In genomic region chr13:95221882-95222568, GRCm38 (mm10) we compare ENCODE assay signal across 9 mouse cellular contexts. TPM values are rescaled to one million over a fixed set of nuclear protein-coding genes. Genes with fewer than 3 reads are reported as not detected.
DNase-seq lines count a peak whose midpoint lies in the region; ATAC-seq lines count a peak whose summit lies in the region.
"Had no signal": no experiment of that assay in that cellular context is flagged by ENCODE, and none has a peak within 500 bp of the region (broad histone marks: within the 10 kb centered on the region; RNA-seq: fewer than 3 reads in every experiment).

No protein-coding gene starts in this region.

- no peak for DNase-seq in heart, postnatal 10 days
- peak; percentile 27 for DNase-seq in adrenal gland, postnatal 10 days
- peak; percentile 11 for DNase-seq in retina, postnatal 1 day
- no peak for DNase-seq in ovary, postnatal 10 days (ENCODE audit: low spot score)
- DNase-seq in ovary, postnatal 14 days (ENCODE audit: low spot score) = no peak

- no peak for ATAC-seq in heart, embryonic 11.5 days (replicated peaks; ENCODE audit: insufficient number of reproducible peaks, low FRiP score, low TSS enrichment)
- peak; percentile 49 for ATAC-seq in frontal cortex, adult (ENCODE audit: low TSS enrichment)
- no peak for ATAC-seq in limb, embryonic 13.5 days (ENCODE audit: low FRiP score, low read depth)

- intact Hi-C loops in heart, postnatal 10 days (cut with DNase I) = no loop called here

- H3K9me3 ChIP-seq in heart, embryonic 11.5 days (replicated peaks; ENCODE audit: control insufficient read depth, low read length) = no peaks in the 10 kb centered on the region
- H3K9me3 ChIP-seq in limb, embryonic 13.5 days = no peaks in the 10 kb centered on the region
- H3K9me3 ChIP-seq: G1E had no signal

- H3K27me3 ChIP-seq in heart, embryonic 11.5 days (ENCODE audit: control insufficient read depth, insufficient read depth, low read length) = peaks cover 43% of the 10 kb centered on the region
- H3K27me3 ChIP-seq in limb, embryonic 13.5 days = peaks cover 37% of the 10 kb centered on the region

- peak overlapping the region; percentile 60; the same call in 1 of the 2 replicates for H3K9ac ChIP-seq in heart, embryonic 11.5 days (ENCODE audit: low read depth, low read length)
- peak overlapping the region; percentile 75 for H3K9ac ChIP-seq in limb, embryonic 13.5 days

- H3K4me2 ChIP-seq in heart, embryonic 11.5 days = peak overlapping the region; percentile 100
- H3K4me2 ChIP-seq in limb, embryonic 13.5 days (replicated peaks) = peak overlapping the region; percentile 97

- 3% methylated on average over 24 of the region's 24 CpGs for WGBS in heart, embryonic 11.5 days (ENCODE audit: insufficient replicate concordance)
- WGBS in limb, embryonic 13.5 days = 3% methylated on average over 24 of the region's 24 CpGs

- no peak overlapping the region for H3K27ac ChIP-seq in heart, embryonic 11.5 days (ENCODE audit: low read depth, low read length)
- no peak overlapping the region for H3K27ac ChIP-seq in limb, embryonic 13.5 days

- H3K36me3 ChIP-seq in heart, embryonic 11.5 days (ENCODE audit: control insufficient read depth, insufficient read depth, low read length) = no peaks in the 10 kb centered on the region
- no peaks in the 10 kb centered on the region for H3K36me3 ChIP-seq in limb, embryonic 13.5 days
- H3K36me3 ChIP-seq: G1E had no signal

- no peaks in the 10 kb centered on the region for H3K4me1 ChIP-seq in heart, embryonic 11.5 days (ENCODE audit: control insufficient read depth, insufficient read depth, low read length)
- peaks cover 13% of the 10 kb centered on the region; the same call in 1 of the 2 replicates for H3K4me1 ChIP-seq in limb, embryonic 13.5 days

- peak overlapping the region; percentile 65 for H3K4me3 ChIP-seq in heart, embryonic 11.5 days (ENCODE audit: low read depth, low read length)
- peak overlapping the region; percentile 78 for H3K4me3 ChIP-seq in limb, embryonic 13.5 days

RNA-seq across cellular contexts. Expression of gene Pde8b, which starts 28.1 kb away (rescaled TPM):
- polyA plus RNA-seq in heart, embryonic 11.5 days (2014; fragmentation: Nextera tagmentation; extraction: Ambion mirVana) = 0.69 and 1.3 TPM in 2 replicates
- 1 to 10 TPM; 6.5 to 7.9 TPM for total RNA-seq in heart, postnatal 10 days (2021)
- total RNA-seq in adrenal gland, postnatal 10 days (2021) = 10 to 100 TPM; 72.0 to 77.5 TPM
- 2.7 and 3.5 TPM in 2 replicates for polyA plus RNA-seq in limb, embryonic 13.5 days (2015; fragmentation: Nextera tagmentation; extraction: Ambion mirVana)
- polyA plus RNA-seq: G1E had no signal

Comparison
In these comparisons a context has a peak if more than half of its experiments do, and no peak if none do; other contexts are left out.
1. DNase-seq: peak in adrenal gland, postnatal 10 days (single experiment) and retina, postnatal 1 day (single experiment); none in heart, postnatal 10 days (0 of 2), ovary, postnatal 10 days (single experiment) and ovary, postnatal 14 days (single experiment).
2. RNA of gene Pde8b, which starts 28.1 kb away (total RNA-seq): 72.0 to 77.5 TPM in adrenal gland, postnatal 10 days; 6.5 to 7.9 TPM in heart, postnatal 10 days; every median in the first group is over 4 times any median in the second.